Mouse (Mus musculus) CH12.LX (cell line): ENCODE results near the gene Ints1.

ENCODE experiments used
- CTCF ChIP-seq, 2 experiments: IDR thresholded peaks in 1 of 2; conservative IDR thresholded peaks in 1 of 2; 2 replicates each; pipeline ENCODE4 v1.5.1; 2011 to 2012; ENCODE audit warnings: low read depth in 2 of 2, low read length in 2 of 2, improper control_type of control experiment in 1 of 2, inconsistent platforms in 1 of 2, mild to moderate bottlenecking in 1 of 2, moderate library complexity in 1 of 2
- ELF1 ChIP-seq: IDR thresholded peaks from 2 replicates; pipeline ENCODE4 v1.6.1; 2014; ENCODE audit warnings: low read depth, mild to moderate bottlenecking, inconsistent platforms, low read length, improper control_type of control experiment
- EP300 ChIP-seq: IDR thresholded peaks from 2 replicates; pipeline ENCODE4 v1.6.1; 2011; ENCODE audit warnings: low read length, improper control_type of control experiment
- MXI1 ChIP-seq: IDR thresholded peaks from 2 replicates; pipeline ENCODE4 v1.6.1; 2011; ENCODE audit warnings: mild to moderate bottlenecking, low read depth, low read length, improper control_type of control experiment
- POLR2AphosphoS2 ChIP-seq: IDR thresholded peaks from 2 replicates; pipeline ENCODE4 v1.6.1; 2011; ENCODE audit warnings: low read depth, low read length, improper control_type of control experiment
- SIN3A ChIP-seq: IDR thresholded peaks from 2 replicates; pipeline ENCODE4 v1.6.1; 2012; ENCODE audit warnings: low read length, improper control_type of control experiment, inconsistent platforms
- SMC3 ChIP-seq: IDR thresholded peaks from 2 replicates; pipeline ENCODE4 v1.6.1; 2011; ENCODE audit warnings: low read depth, low read length, improper control_type of control experiment
- ZC3H11A ChIP-seq: IDR thresholded peaks from 2 replicates; pipeline ENCODE4 v1.6.1; 2012; ENCODE audit warnings: low read depth, mild to moderate bottlenecking, inconsistent platforms, low read length, improper control_type of control experiment

DNA sequence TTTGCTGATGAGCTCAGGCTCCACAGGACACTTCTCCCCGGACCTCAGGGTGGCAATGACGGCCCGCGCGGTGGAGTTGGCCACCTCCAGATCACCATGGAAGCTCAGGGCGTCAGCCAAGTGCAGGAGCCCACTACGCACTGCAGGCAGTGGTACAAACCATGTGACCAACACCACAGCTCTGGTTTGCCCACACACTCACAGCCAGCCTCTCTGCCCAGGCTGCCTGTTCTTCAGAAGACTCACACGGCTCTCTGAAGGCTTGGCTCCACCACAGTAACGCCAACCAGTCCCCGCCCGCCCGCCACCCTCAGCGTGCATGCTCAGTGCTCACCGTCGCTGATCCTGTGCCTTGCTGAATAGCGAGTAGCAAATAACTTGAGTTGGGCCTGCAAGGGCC is 17.4 kb downstream of the Ints1 start:
- TF ChIP-seq SMC3: no peak
- TF ChIP-seq POLR2AphosphoS2: no peak
- no peak for TF ChIP-seq CTCF (conservative IDR thresholded peaks at IDR 0.05 in 1 of 2, IDR thresholded peaks at IDR 0.05 in 1 of 2; ENCODE audit: low read depth in 2 of 2, low read length in 2 of 2)
- no peak for TF ChIP-seq SIN3A
- no peak for TF ChIP-seq ELF1
- TF ChIP-seq EP300: no peak
- no peak for TF ChIP-seq MXI1
- TF ChIP-seq ZC3H11A: no peak
